Mouse (Mus musculus) midbrain, embryonic 15.5 days (tissue): ENCODE measurements around the gene Kars. TPM values are rescaled to one million over a fixed set of nuclear protein-coding genes. Genes with fewer than 3 reads are reported as not detected.

Source experiments
- ATAC-seq: fragments of 200-750 bp; cut with Nextera tagmentation; replicated peaks from 2 replicates; pipeline ENCODE4 v1.8.0; 2017; ENCODE audit warnings: moderate TSS enrichment
- H3K27ac ChIP-seq: fragments of 300-500 bp; sonication (generic); 2 replicates; pipeline ENCODE4 v1.5.1; 2015; ENCODE audit warnings: mild to moderate bottlenecking, inconsistent platforms
- H3K27me3 ChIP-seq: fragments of 300-500 bp; sonication (generic); replicated peaks from 2 replicates; pipeline ENCODE4 v1.6.1; 2015; ENCODE audit warnings: inconsistent platforms
- H3K36me3 ChIP-seq: fragments of 300-500 bp; sonication (generic); replicated peaks from 2 replicates; pipeline ENCODE4 v1.6.1; 2015; ENCODE audit warnings: inconsistent platforms
- H3K4me1 ChIP-seq: fragments of 300-500 bp; sonication (generic); 2 replicates; pipeline ENCODE4 v1.6.1; 2015; ENCODE audit warnings: inconsistent platforms
- H3K4me2 ChIP-seq: fragments of 300-500 bp; sonication (generic); 2 replicates; pipeline ENCODE4 v1.6.1; 2015; ENCODE audit warnings: inconsistent platforms, mild to moderate bottlenecking, moderate library complexity
- H3K4me3 ChIP-seq: fragments of 300-500 bp; sonication (generic); 2 replicates; pipeline ENCODE4 v1.5.1; 2015; ENCODE audit warnings: mild to moderate bottlenecking, inconsistent platforms
- H3K9ac ChIP-seq: fragments of 300-500 bp; sonication (generic); 2 replicates; pipeline ENCODE4 v1.6.1; 2015; ENCODE audit warnings: mild to moderate bottlenecking, inconsistent platforms
- H3K9me3 ChIP-seq: fragments of 300-500 bp; sonication (generic); 2 replicates; pipeline ENCODE4 v1.6.1; 2016; ENCODE audit warnings: inconsistent platforms
- WGBS: fragments of 180-500 bp; shearing (Covaris S2); methylation state at CpG from one replicate; pipeline ENCODE4 v1.1.7; 2015; ENCODE audit warnings: mixed read lengths; 5-methylcytosine and 5-hydroxymethylcytosine counted together
- polyA plus RNA-seq: library from polyadenylated mRNA; unstranded; fragments of >200 nt; fragmentation: Nextera tagmentation; extraction: Ambion mirVana; gene quantifications from 2 replicates; pipeline ENCODE4 v1.2.1, GENCODE M21; 2015

Gene Kars
- polyA plus RNA-seq, 1 experiment from 2014 or later, result 157 TPM

GRCm38 (mm10) chr8:111957231-111957630 is 53.9 kb downstream of the Kars start:
- no peaks in the 10 kb centered on the region for H3K9me3 ChIP-seq
- peaks cover 35% of the 10 kb centered on the region for H3K36me3 ChIP-seq
- WGBS, result 95% methylated on average over 2 of the region's 2 CpGs
- H3K4me1 ChIP-seq, result no peaks in the 10 kb centered on the region
- no peak overlapping the region for H3K27ac ChIP-seq
- no peak for ATAC-seq
- H3K9ac ChIP-seq, result no peak overlapping the region
- H3K4me2 ChIP-seq, result no peak overlapping the region
- no peaks in the 10 kb centered on the region for H3K27me3 ChIP-seq
- no peak overlapping the region for H3K4me3 ChIP-seq

GRCm38 (mm10) chr8:111955879-111956278 is 55.2 kb downstream of the Kars start:
- ATAC-seq, result no peak
- Histone ChIP-seq H3K9me3 (no peaks in the 10 kb centered on the region), H3K27me3 (no peaks in the 10 kb centered on the region), H3K4me1 (no peaks in the 10 kb centered on the region), H3K27ac (no peak overlapping the region), H3K36me3 (peaks cover 39% of the 10 kb centered on the region), H3K4me2 (no peak overlapping the region), H3K4me3 (no peak overlapping the region), H3K9ac (no peak overlapping the region)
- 89% methylated on average over 5 of the region's 5 CpGs for WGBS

GRCm38 (mm10) chr8:111954844-111955594 is 56.1 kb downstream of the Kars start:
- H3K27me3 ChIP-seq, result no peaks in the 10 kb centered on the region
- no peak for ATAC-seq
- no peak overlapping the region for H3K4me3 ChIP-seq
- no peak overlapping the region for H3K9ac ChIP-seq
- H3K4me1 ChIP-seq, result no peaks in the 10 kb centered on the region
- no peaks in the 10 kb centered on the region for H3K9me3 ChIP-seq
- no peak overlapping the region for H3K27ac ChIP-seq
- no peak overlapping the region for H3K4me2 ChIP-seq
- H3K36me3 ChIP-seq, result peaks cover 40% of the 10 kb centered on the region
- WGBS, result 88% methylated on average over 4 of the region's 4 CpGs

GRCm38 (mm10) chr8:111951936-111952335 is 59.2 kb downstream of the Kars start:
- no peak for ATAC-seq
- H3K4me1 ChIP-seq, result no peaks in the 10 kb centered on the region
- no peak overlapping the region for H3K4me3 ChIP-seq
- no peaks in the 10 kb centered on the region for H3K9me3 ChIP-seq
- H3K27me3 ChIP-seq, result no peaks in the 10 kb centered on the region
- no peak overlapping the region for H3K9ac ChIP-seq
- no peak overlapping the region for H3K4me2 ChIP-seq
- peaks cover 39% of the 10 kb centered on the region for H3K36me3 ChIP-seq
- WGBS, result 93% methylated on average over 5 of the region's 5 CpGs
- no peak overlapping the region for H3K27ac ChIP-seq

- no peak overlapping the region for H3K27ac ChIP-seq
- H3K4me1 ChIP-seq, result no peaks in the 10 kb centered on the region
- H3K4me3 ChIP-seq, result no peak overlapping the region
- peaks cover 33% of the 10 kb centered on the region for H3K36me3 ChIP-seq
- no peaks in the 10 kb centered on the region for H3K9me3 ChIP-seq
- no peak overlapping the region for H3K9ac ChIP-seq
- no peak overlapping the region for H3K4me2 ChIP-seq
- WGBS, result 96% methylated on average over 7 of the region's 7 CpGs
- ATAC-seq, result no peak
- H3K27me3 ChIP-seq, result no peaks in the 10 kb centered on the region
These were observed 59.8 kb downstream of the Kars start for GRCm38 (mm10) chr8:111951317-111951716.

- peaks cover 31% of the 10 kb centered on the region for H3K36me3 ChIP-seq
- WGBS, result 89% methylated on average over 3 of the region's 3 CpGs
- H3K27ac ChIP-seq, result no peak overlapping the region
- H3K4me2 ChIP-seq, result no peak overlapping the region
- H3K9ac ChIP-seq, result no peak overlapping the region
- H3K9me3 ChIP-seq, result no peaks in the 10 kb centered on the region
- no peak for ATAC-seq
- H3K4me3 ChIP-seq, result no peak overlapping the region
- H3K27me3 ChIP-seq, result no peaks in the 10 kb centered on the region
- no peaks in the 10 kb centered on the region for H3K4me1 ChIP-seq
These were observed 60.3 kb downstream of the Kars start for GRCm38 (mm10) chr8:111950846-111951245.

- Histone ChIP-seq H3K4me2 (no peak overlapping the region), H3K4me1 (no peaks in the 10 kb centered on the region), H3K9me3 (no peaks in the 10 kb centered on the region), H3K9ac (no peak overlapping the region), H3K27ac (no peak overlapping the region), H3K27me3 (no peaks in the 10 kb centered on the region), H3K4me3 (no peak overlapping the region), H3K36me3 (peaks cover 34% of the 10 kb centered on the region)
- ATAC-seq, result no peak
- 89% methylated on average over 8 of the region's 8 CpGs for WGBS
These were observed 63.2 kb downstream of the Kars start for GRCm38 (mm10) chr8:111947954-111948353.

- no peak for ATAC-seq
- WGBS, result 96% methylated on average over 2 of the region's 2 CpGs
- no peaks in the 10 kb centered on the region for H3K9me3 ChIP-seq
- H3K4me2 ChIP-seq, result no peak overlapping the region
- H3K4me1 ChIP-seq, result peaks cover 4% of the 10 kb centered on the region
- no peak overlapping the region for H3K9ac ChIP-seq
- H3K27ac ChIP-seq, result no peak overlapping the region
- H3K36me3 ChIP-seq, result peaks cover 31% of the 10 kb centered on the region
- no peaks in the 10 kb centered on the region for H3K27me3 ChIP-seq
- no peak overlapping the region for H3K4me3 ChIP-seq
These were observed 64.0 kb downstream of the Kars start for GRCm38 (mm10) chr8:111947144-111947543.

- WGBS, result 88% methylated on average over 2 of the region's 2 CpGs
- H3K4me1 ChIP-seq, result peaks cover 22% of the 10 kb centered on the region
- no peak overlapping the region for H3K4me3 ChIP-seq
- no peak overlapping the region for H3K4me2 ChIP-seq
- no peaks in the 10 kb centered on the region for H3K9me3 ChIP-seq
- no peak overlapping the region for H3K27ac ChIP-seq
- no peaks in the 10 kb centered on the region for H3K27me3 ChIP-seq
- ATAC-seq, result no peak
- peaks cover 27% of the 10 kb centered on the region for H3K36me3 ChIP-seq
- no peak overlapping the region for H3K9ac ChIP-seq
These were observed 67.6 kb downstream of the Kars start for GRCm38 (mm10) chr8:111943544-111943943.

Other genes with a start within 250 kb of the Kars start
- gene Cfdp1, start 157.0 kb downstream of the Kars start, polyA plus RNA-seq, result 210 and 216 TPM in 2 replicates
- gene Tmem170, start 134.6 kb downstream of the Kars start, polyA plus RNA-seq, result 3.7 and 3.8 TPM in 2 replicates
- gene Chst5, start 100.9 kb downstream of the Kars start, polyA plus RNA-seq, result 4.0 and 4.6 TPM in 2 replicates
- gene Tmem231, start 77.4 kb downstream of the Kars start, polyA plus RNA-seq, result 20.4 and 20.5 TPM in 2 replicates
- gene Gabarapl2, start 70.6 kb downstream of the Kars start, polyA plus RNA-seq, result 430 and 438 TPM in 2 replicates
- 8.7 and 8.9 TPM in 2 replicates for gene Adat1, start 19.0 kb downstream of the Kars start, polyA plus RNA-seq
- 70.0 and 72.1 TPM in 2 replicates for gene Terf2ip, start 75 bp upstream of the Kars start, polyA plus RNA-seq
- gene Gm6793, start 3.7 kb upstream of the Kars start, polyA plus RNA-seq, result 1.0 and 1.4 TPM in 2 replicates